Mouse (Mus musculus): ENCODE measurements at regions not wholly inside any gene's neighbourhood (a gene's known extent, or its start where the extent isn't known, plus 50 kb on each side); places are given as distances from the start of the nearest gene placed in this dataset.

GRCm38 (mm10) chr1:129219098-129219497 lies 54.0 kb upstream of the Thsd7b start:
- H3K36me3 ChIP-seq (ENCODE audit: control insufficient read depth, insufficient read depth, low read length), result no peaks in the 10 kb centered on the region
- H3K4me1 ChIP-seq (replicated peaks; ENCODE audit: control insufficient read depth, insufficient read depth, low read length), result no peaks in the 10 kb centered on the region
- WGBS, result 80% methylated on average over 2 of the region's 2 CpGs
- no peak overlapping the region for H3K9ac ChIP-seq (ENCODE audit: low read length)
- DNase-seq (ENCODE audit: low spot score) (no peak), ATAC-seq (replicated peaks; ENCODE audit: low FRiP score, low TSS enrichment, low read depth) (no peak)
- H3K9me3 ChIP-seq (ENCODE audit: control insufficient read depth, low read length), result no peaks in the 10 kb centered on the region
- no peak overlapping the region for H3K4me3 ChIP-seq (ENCODE audit: low read depth, low read length)
- no peak overlapping the region for H3K4me2 ChIP-seq (ENCODE audit: low read length)
- no peaks in the 10 kb centered on the region for H3K27me3 ChIP-seq (replicated peaks; ENCODE audit: control insufficient read depth, insufficient read depth, low read length)
- H3K27ac ChIP-seq (ENCODE audit: low read depth), result no peak overlapping the region

DNA sequence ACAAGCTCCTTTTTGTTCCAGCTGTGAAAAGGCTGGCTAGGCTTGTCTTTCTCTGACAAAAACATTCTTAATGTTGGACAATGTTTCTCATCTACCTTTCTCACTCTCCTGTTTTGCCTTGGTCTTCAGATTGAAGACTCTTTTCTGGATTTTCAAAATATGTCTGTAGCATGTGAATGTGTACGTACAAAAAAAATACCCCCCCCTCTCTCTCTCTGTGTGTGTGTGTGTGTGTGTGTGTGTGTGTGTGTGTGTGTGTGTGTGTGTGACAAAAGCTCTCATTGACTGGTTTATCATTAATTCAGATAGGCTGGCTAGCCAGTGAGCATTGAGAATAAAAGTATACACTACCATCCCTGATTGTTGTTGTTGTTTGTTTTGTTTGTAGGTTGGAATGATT lies 64.3 kb upstream of the Thsd7b start:
- Histone ChIP-seq H3K4me1 (replicated peaks; ENCODE audit: control insufficient read depth, insufficient read depth, low read length) (no peaks in the 10 kb centered on the region), H3K4me2 (ENCODE audit: low read length) (no peak overlapping the region), H3K9me3 (ENCODE audit: control insufficient read depth, low read length) (no peaks in the 10 kb centered on the region), H3K27me3 (replicated peaks; ENCODE audit: control insufficient read depth, insufficient read depth, low read length) (no peaks in the 10 kb centered on the region), H3K9ac (ENCODE audit: low read length) (no peak overlapping the region), H3K27ac (ENCODE audit: low read depth) (no peak overlapping the region), H3K4me3 (ENCODE audit: low read depth, low read length) (no peak overlapping the region), H3K36me3 (ENCODE audit: control insufficient read depth, insufficient read depth, low read length) (no peaks in the 10 kb centered on the region)
- 89% methylated on average over 1 of the region's 1 CpGs for WGBS
- no peak for ATAC-seq (replicated peaks; ENCODE audit: low FRiP score, low TSS enrichment, low read depth)
- no peak for DNase-seq (ENCODE audit: low spot score)

GRCm38 (mm10) chr1:129208406-129208805 lies 64.7 kb upstream of the Thsd7b start:
- H3K27ac ChIP-seq (ENCODE audit: low read depth), result no peak overlapping the region
- 56% methylated on average over 2 of the region's 2 CpGs for WGBS
- H3K9ac ChIP-seq (ENCODE audit: low read length), result no peak overlapping the region
- no peaks in the 10 kb centered on the region for H3K9me3 ChIP-seq (ENCODE audit: control insufficient read depth, low read length)
- H3K36me3 ChIP-seq (ENCODE audit: control insufficient read depth, insufficient read depth, low read length), result no peaks in the 10 kb centered on the region
- H3K4me3 ChIP-seq (ENCODE audit: low read depth, low read length), result no peak overlapping the region
- H3K4me1 ChIP-seq (replicated peaks; ENCODE audit: control insufficient read depth, insufficient read depth, low read length), result no peaks in the 10 kb centered on the region
- H3K27me3 ChIP-seq (replicated peaks; ENCODE audit: control insufficient read depth, insufficient read depth, low read length), result no peaks in the 10 kb centered on the region
- no peak for ATAC-seq (replicated peaks; ENCODE audit: low FRiP score, low TSS enrichment, low read depth)
- H3K4me2 ChIP-seq (ENCODE audit: low read length), result no peak overlapping the region
- no peak for DNase-seq (ENCODE audit: low spot score)

GRCm38 (mm10) chr1:129207674-129208073 lies 65.4 kb upstream of the Thsd7b start:
- Histone ChIP-seq H3K9me3 (ENCODE audit: control insufficient read depth, low read length) (no peaks in the 10 kb centered on the region), H3K4me3 (ENCODE audit: low read depth, low read length) (no peak overlapping the region), H3K4me2 (ENCODE audit: low read length) (no peak overlapping the region), H3K27me3 (replicated peaks; ENCODE audit: control insufficient read depth, insufficient read depth, low read length) (no peaks in the 10 kb centered on the region), H3K4me1 (replicated peaks; ENCODE audit: control insufficient read depth, insufficient read depth, low read length) (no peaks in the 10 kb centered on the region), H3K36me3 (ENCODE audit: control insufficient read depth, insufficient read depth, low read length) (no peaks in the 10 kb centered on the region), H3K27ac (ENCODE audit: low read depth) (no peak overlapping the region), H3K9ac (ENCODE audit: low read length) (no peak overlapping the region)
- no peak for DNase-seq (ENCODE audit: low spot score)
- ATAC-seq (replicated peaks; ENCODE audit: low FRiP score, low TSS enrichment, low read depth), result no peak
- 80% methylated on average over 5 of the region's 5 CpGs for WGBS

GRCm38 (mm10) chr1:129180174-129180759 lies 92.8 kb upstream of the Thsd7b start:
- Histone ChIP-seq H3K4me2 (ENCODE audit: low read length) (no peak overlapping the region), H3K9me3 (ENCODE audit: control insufficient read depth, low read length) (no peaks in the 10 kb centered on the region), H3K36me3 (ENCODE audit: control insufficient read depth, insufficient read depth, low read length) (no peaks in the 10 kb centered on the region), H3K27ac (ENCODE audit: low read depth) (no peak overlapping the region), H3K4me3 (ENCODE audit: low read depth, low read length) (no peak overlapping the region), H3K9ac (ENCODE audit: low read length) (no peak overlapping the region), H3K4me1 (replicated peaks; ENCODE audit: control insufficient read depth, insufficient read depth, low read length) (no peaks in the 10 kb centered on the region), H3K27me3 (replicated peaks; ENCODE audit: control insufficient read depth, insufficient read depth, low read length) (no peaks in the 10 kb centered on the region)
- no peak for DNase-seq (ENCODE audit: low spot score)
- WGBS, result 73% methylated on average over 3 of the region's 3 CpGs
- no peak for ATAC-seq (replicated peaks; ENCODE audit: low FRiP score, low TSS enrichment, low read depth)

GRCm38 (mm10) chr1:129169936-129170335 lies 103.2 kb upstream of the Thsd7b start:
- 74% methylated on average over 8 of the region's 8 CpGs for WGBS

GRCm38 (mm10) chr1:129150643-129151042 lies 122.5 kb upstream of the Thsd7b start:
- WGBS, result 76% methylated on average over 1 of the region's 1 CpGs
- no peak for ATAC-seq (replicated peaks; ENCODE audit: low FRiP score, low TSS enrichment, low read depth)

More at GRCm38 (mm10) chr1:129169936-129170335, 103.2 kb upstream of the Thsd7b start:
- ATAC-seq (replicated peaks; ENCODE audit: low FRiP score, low TSS enrichment, low read depth), result no peak
- Histone ChIP-seq H3K4me3 (ENCODE audit: low read depth, low read length) (no peak overlapping the region), H3K27me3 (replicated peaks; ENCODE audit: control insufficient read depth, insufficient read depth, low read length) (no peaks in the 10 kb centered on the region), H3K4me2 (ENCODE audit: low read length) (no peak overlapping the region), H3K27ac (ENCODE audit: low read depth) (no peak overlapping the region), H3K36me3 (ENCODE audit: control insufficient read depth, insufficient read depth, low read length) (no peaks in the 10 kb centered on the region), H3K9ac (ENCODE audit: low read length) (no peak overlapping the region), H3K4me1 (replicated peaks; ENCODE audit: control insufficient read depth, insufficient read depth, low read length) (no peaks in the 10 kb centered on the region), H3K9me3 (ENCODE audit: control insufficient read depth, low read length) (no peaks in the 10 kb centered on the region)
- no peak for DNase-seq (ENCODE audit: low spot score)

GRCm38 (mm10) chr1:129148733-129149388 lies 124.2 kb upstream of the Thsd7b start:
- Histone ChIP-seq H3K36me3 (ENCODE audit: control insufficient read depth, insufficient read depth, low read length) (no peaks in the 10 kb centered on the region), H3K27ac (ENCODE audit: low read depth) (no peak overlapping the region), H3K27me3 (replicated peaks; ENCODE audit: control insufficient read depth, insufficient read depth, low read length) (no peaks in the 10 kb centered on the region), H3K4me3 (ENCODE audit: low read depth, low read length) (no peak overlapping the region), H3K9ac (ENCODE audit: low read length) (no peak overlapping the region), H3K4me2 (ENCODE audit: low read length) (no peak overlapping the region), H3K9me3 (ENCODE audit: control insufficient read depth, low read length) (no peaks in the 10 kb centered on the region), H3K4me1 (replicated peaks; ENCODE audit: control insufficient read depth, insufficient read depth, low read length) (no peaks in the 10 kb centered on the region)
- ATAC-seq (replicated peaks; ENCODE audit: low FRiP score, low TSS enrichment, low read depth) (no peak), DNase-seq (ENCODE audit: low spot score) (no peak)
- WGBS, result 70% methylated on average over 7 of the region's 7 CpGs

More at GRCm38 (mm10) chr1:129150643-129151042, 122.5 kb upstream of the Thsd7b start:
- Histone ChIP-seq H3K27ac (ENCODE audit: low read depth) (no peak overlapping the region), H3K4me3 (ENCODE audit: low read depth, low read length) (no peak overlapping the region), H3K9me3 (ENCODE audit: control insufficient read depth, low read length) (no peaks in the 10 kb centered on the region), H3K36me3 (ENCODE audit: control insufficient read depth, insufficient read depth, low read length) (no peaks in the 10 kb centered on the region), H3K9ac (ENCODE audit: low read length) (no peak overlapping the region), H3K27me3 (replicated peaks; ENCODE audit: control insufficient read depth, insufficient read depth, low read length) (no peaks in the 10 kb centered on the region), H3K4me1 (replicated peaks; ENCODE audit: control insufficient read depth, insufficient read depth, low read length) (no peaks in the 10 kb centered on the region), H3K4me2 (ENCODE audit: low read length) (no peak overlapping the region)
- no peak for DNase-seq (ENCODE audit: low spot score)
